Mouse (Mus musculus) hindbrain, embryonic 11.5 days (tissue): ENCODE measurements around the gene Aknad1. TPM values are rescaled to one million over a fixed set of nuclear protein-coding genes. Genes with fewer than 3 reads are reported as not detected.

Experiments used
- ATAC-seq: fragments of 200-750 bp; cut with Nextera tagmentation; 2 replicates; pipeline ENCODE4 v1.8.0; 2017; ENCODE audit warnings: mild to moderate bottlenecking, moderate TSS enrichment, moderate library complexity; ENCODE audit not compliant: low FRiP score
- DNase-seq: peaks from one replicate; pipeline ENCODE4 v3.0.0-alpha.2; 2015; ENCODE audit warnings: low spot score
- H3K27ac ChIP-seq: fragments of 300-500 bp; sonication (generic); 2 replicates; pipeline ENCODE4 v1.5.1; 2014; ENCODE audit warnings: mild to moderate bottlenecking, low read depth, low read length
- H3K27me3 ChIP-seq: fragments of 300-500 bp; sonication (generic); 2 replicates; pipeline ENCODE4 v1.6.1; 2014; ENCODE audit warnings: mild to moderate bottlenecking, low read length, moderate library complexity, mixed read lengths; ENCODE audit not compliant: control insufficient read depth, insufficient read depth
- H3K36me3 ChIP-seq: fragments of 300-500 bp; sonication (generic); 2 replicates; pipeline ENCODE4 v1.6.1; 2014; ENCODE audit warnings: mild to moderate bottlenecking, low read length, moderate library complexity, mixed read lengths; ENCODE audit not compliant: control insufficient read depth, insufficient read depth
- H3K4me1 ChIP-seq: fragments of 300-500 bp; sonication (generic); replicated peaks from 2 replicates; pipeline ENCODE4 v1.6.1; 2014; ENCODE audit warnings: low read length, mixed read lengths; ENCODE audit not compliant: control insufficient read depth, insufficient read depth
- H3K4me2 ChIP-seq: fragments of 300-500 bp; sonication (generic); replicated peaks from 2 replicates; pipeline ENCODE4 v1.6.1; 2014; ENCODE audit warnings: mild to moderate bottlenecking, low read depth, low read length
- H3K4me3 ChIP-seq: fragments of 300-500 bp; sonication (generic); 2 replicates; pipeline ENCODE4 v1.5.1; 2014; ENCODE audit warnings: low read depth, low read length
- H3K9ac ChIP-seq: fragments of 300-500 bp; sonication (generic); 2 replicates; pipeline ENCODE4 v1.6.1; 2014; ENCODE audit warnings: low read depth, low read length
- H3K9me3 ChIP-seq: fragments of 300-500 bp; sonication (generic); 2 replicates; pipeline ENCODE4 v1.6.1; 2016; ENCODE audit warnings: low read length; ENCODE audit not compliant: control insufficient read depth
- WGBS: fragments of 180-500 bp; shearing (Covaris S2); extraction: QIAGEN DNeasy Blood & Tissue Kit; methylation state at CpG from one replicate; pipeline ENCODE4 v1.1.7; 2014; 5-methylcytosine and 5-hydroxymethylcytosine counted together
- polyA plus RNA-seq: library from polyadenylated mRNA; unstranded; fragments of >200 nt; fragmentation: Nextera tagmentation; extraction: Ambion mirVana; gene quantifications from 2 replicates; pipeline ENCODE4 v1.2.1, GENCODE M21; 2014

Aknad1 gene
- polyA plus RNA-seq, 1 experiment from 2014 or later, result not detected

- H3K27ac ChIP-seq, result no peak overlapping the region
- H3K4me3 ChIP-seq, result no peak overlapping the region
- DNase-seq (peak; percentile 84), ATAC-seq (peak; percentile 30; the same call in 1 of the 2 replicates)
- 59% methylated on average over 6 of the region's 6 CpGs for WGBS
- H3K4me1 ChIP-seq, result no peaks in the 10 kb centered on the region
- H3K9ac ChIP-seq, result no peak overlapping the region
- H3K36me3 ChIP-seq, result no peaks in the 10 kb centered on the region
- no peak overlapping the region for H3K4me2 ChIP-seq
- no peaks in the 10 kb centered on the region for H3K27me3 ChIP-seq
- no peaks in the 10 kb centered on the region for H3K9me3 ChIP-seq
These were observed 31.4 kb downstream of the Aknad1 start for GRCm38 (mm10) chr3:108770725-108771368.

GRCm38 (mm10) chr3:108772211-108772610, 32.8 kb downstream of the Aknad1 start:
- H3K27me3 ChIP-seq, result no peaks in the 10 kb centered on the region
- no peaks in the 10 kb centered on the region for H3K36me3 ChIP-seq
- H3K9me3 ChIP-seq, result no peaks in the 10 kb centered on the region
- 89% methylated on average over 13 of the region's 13 CpGs for WGBS
- no peak overlapping the region for H3K9ac ChIP-seq
- no peaks in the 10 kb centered on the region for H3K4me1 ChIP-seq
- H3K27ac ChIP-seq, result no peak overlapping the region
- no peak overlapping the region for H3K4me2 ChIP-seq
- no peak for ATAC-seq
- H3K4me3 ChIP-seq, result no peak overlapping the region
- DNase-seq, result no peak

GRCm38 (mm10) chr3:108772811-108773210, 33.4 kb downstream of the Aknad1 start:
- H3K4me3 ChIP-seq, result no peak overlapping the region
- no peak overlapping the region for H3K9ac ChIP-seq
- DNase-seq (no peak), ATAC-seq (no peak)
- H3K4me2 ChIP-seq, result no peak overlapping the region
- no peak overlapping the region for H3K27ac ChIP-seq
- WGBS, result 89% methylated on average over 3 of the region's 3 CpGs
- no peaks in the 10 kb centered on the region for H3K9me3 ChIP-seq
- no peaks in the 10 kb centered on the region for H3K36me3 ChIP-seq
- no peaks in the 10 kb centered on the region for H3K4me1 ChIP-seq
- H3K27me3 ChIP-seq, result no peaks in the 10 kb centered on the region

GRCm38 (mm10) chr3:108778761-108779540, 39.5 kb downstream of the Aknad1 start:
- WGBS, result 75% methylated on average over 4 of the region's 4 CpGs
- Histone ChIP-seq H3K27me3 (no peaks in the 10 kb centered on the region), H3K9me3 (no peaks in the 10 kb centered on the region), H3K4me2 (no peak overlapping the region), H3K4me3 (no peak overlapping the region), H3K36me3 (no peaks in the 10 kb centered on the region), H3K9ac (no peak overlapping the region), H3K4me1 (no peaks in the 10 kb centered on the region), H3K27ac (no peak overlapping the region)
- DNase-seq (no peak), ATAC-seq (no peak)

- Histone ChIP-seq H3K9ac (no peak overlapping the region), H3K9me3 (no peaks in the 10 kb centered on the region), H3K36me3 (no peaks in the 10 kb centered on the region), H3K4me1 (no peaks in the 10 kb centered on the region), H3K4me3 (no peak overlapping the region), H3K4me2 (no peak overlapping the region), H3K27ac (no peak overlapping the region), H3K27me3 (no peaks in the 10 kb centered on the region)
- ATAC-seq, result peak; percentile 47; the same call in 1 of the 2 replicates
- 63% methylated on average over 10 of the region's 10 CpGs for WGBS
- DNase-seq, result peak; percentile 35
These were observed 41.9 kb downstream of the Aknad1 start for GRCm38 (mm10) chr3:108781238-108781883.

- H3K27ac ChIP-seq, result no peak overlapping the region
- no peak for ATAC-seq
- H3K4me2 ChIP-seq, result no peak overlapping the region
- no peak overlapping the region for H3K9ac ChIP-seq
- H3K9me3 ChIP-seq, result no peaks in the 10 kb centered on the region
- no peaks in the 10 kb centered on the region for H3K36me3 ChIP-seq
- no peaks in the 10 kb centered on the region for H3K27me3 ChIP-seq
- 83% methylated on average over 5 of the region's 5 CpGs for WGBS
- H3K4me3 ChIP-seq, result no peak overlapping the region
- H3K4me1 ChIP-seq, result no peaks in the 10 kb centered on the region
- DNase-seq, result no peak
These were observed 42.4 kb downstream of the Aknad1 start for GRCm38 (mm10) chr3:108781884-108782270.

GRCm38 (mm10) chr3:108782364-108782895, 43.0 kb downstream of the Aknad1 start:
- no peak overlapping the region for H3K27ac ChIP-seq
- no peaks in the 10 kb centered on the region for H3K4me1 ChIP-seq
- H3K9ac ChIP-seq, result no peak overlapping the region
- H3K4me3 ChIP-seq, result no peak overlapping the region
- H3K9me3 ChIP-seq, result no peaks in the 10 kb centered on the region
- DNase-seq (no peak), ATAC-seq (no peak)
- WGBS, result 82% methylated on average over 6 of the region's 6 CpGs
- no peaks in the 10 kb centered on the region for H3K27me3 ChIP-seq
- no peak overlapping the region for H3K4me2 ChIP-seq
- no peaks in the 10 kb centered on the region for H3K36me3 ChIP-seq

- Histone ChIP-seq H3K27ac (no peak overlapping the region), H3K9ac (no peak overlapping the region), H3K4me1 (no peaks in the 10 kb centered on the region), H3K4me2 (no peak overlapping the region), H3K36me3 (no peaks in the 10 kb centered on the region), H3K9me3 (no peaks in the 10 kb centered on the region), H3K27me3 (no peaks in the 10 kb centered on the region), H3K4me3 (no peak overlapping the region)
- ATAC-seq (no peak), DNase-seq (no peak)
- WGBS, result 75% methylated on average over 6 of the region's 6 CpGs
These were observed 47.1 kb downstream of the Aknad1 start for GRCm38 (mm10) chr3:108786520-108786919.
